Mouse (Mus musculus): Measurements from ENCODE around the gene Ano3. TPM values are rescaled to one million over a fixed set of nuclear protein-coding genes. Genes with fewer than 3 reads are reported as not detected.

Gene Ano3
- polyA plus RNA-seq, 1 experiment from 2014 or later: 0.28 TPM

DNA sequence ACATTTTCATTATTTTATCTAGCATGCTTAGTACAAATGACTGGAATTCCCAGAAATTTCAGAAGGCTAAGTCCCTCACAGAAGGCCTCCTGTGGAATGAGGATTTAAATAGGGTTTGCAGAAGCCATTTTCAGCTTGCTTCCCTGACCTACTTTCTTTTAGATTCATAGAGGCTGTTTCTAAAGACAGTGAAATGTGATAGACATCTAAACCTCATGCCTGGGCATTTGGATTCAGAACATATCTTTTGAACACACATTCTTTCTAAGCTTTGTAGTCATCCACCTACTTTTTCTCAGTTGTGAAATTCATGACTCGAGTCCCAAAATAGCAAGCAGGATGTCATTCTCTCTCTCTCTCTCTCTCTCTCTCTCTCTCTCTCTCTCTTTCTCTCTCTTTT is 228.5 kb downstream of the Ano3 start:
- no peak for DNase-seq (ENCODE audit: low spot score)
- ATAC-seq (ENCODE audit: insufficient number of reproducible peaks, low FRiP score, low TSS enrichment, low read depth): no peak
- no peaks in the 10 kb centered on the region for H3K36me3 ChIP-seq (ENCODE audit: control insufficient read depth, insufficient read depth, low read length)
- H3K9me3 ChIP-seq (ENCODE audit: control insufficient read depth, low read length): no peaks in the 10 kb centered on the region
- no peak overlapping the region for H3K4me2 ChIP-seq (ENCODE audit: low read depth, severe bottlenecking)
- no peaks in the 10 kb centered on the region for H3K27me3 ChIP-seq (ENCODE audit: control insufficient read depth, insufficient read depth, low read length)
- H3K4me3 ChIP-seq (ENCODE audit: low read depth, low read length): no peak overlapping the region
- 89% methylated on average over 1 of the region's 1 CpGs for whole genome bisulfite sequencing
- H3K27ac ChIP-seq (replicated peaks; ENCODE audit: low read depth, low read length): no peak overlapping the region
- no peak overlapping the region for H3K9ac ChIP-seq (ENCODE audit: low read length)
- H3K4me1 ChIP-seq (ENCODE audit: control insufficient read depth, insufficient read depth, low read length): no peaks in the 10 kb centered on the region

DNA sequence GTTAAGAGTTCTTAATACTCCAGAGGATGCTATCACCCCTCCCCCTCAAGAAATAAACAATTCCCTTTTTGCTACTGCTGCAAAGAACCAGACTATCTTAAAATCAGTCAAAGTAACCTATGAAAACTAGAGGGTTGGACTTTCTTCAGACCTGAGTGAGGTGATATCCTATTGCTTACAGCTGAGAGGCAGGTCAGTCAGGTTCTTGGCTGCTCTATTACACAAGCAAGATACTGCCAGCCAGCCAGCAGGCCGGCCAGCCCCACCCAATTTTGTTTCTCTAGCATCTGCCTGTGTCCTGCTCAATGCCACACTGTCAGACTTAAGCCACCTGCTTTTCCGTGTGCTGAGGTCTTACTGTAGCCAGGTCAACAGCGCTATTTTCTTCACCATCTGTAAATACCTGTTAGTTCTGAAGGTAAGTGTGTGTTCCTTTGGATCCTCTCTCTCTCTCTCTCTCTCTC is 229.4 kb downstream of the Ano3 start, which contains the start of gene Muc15:
TSS of gene Muc15 (plus strand) at position 51 of the 464 bp plus-strand sequence.
- DNase-seq (ENCODE audit: low spot score) (no peak), ATAC-seq (ENCODE audit: insufficient number of reproducible peaks, low FRiP score, low TSS enrichment, low read depth) (no peak)
- Histone ChIP-seq H3K36me3 (ENCODE audit: control insufficient read depth, insufficient read depth, low read length) (no peaks in the 10 kb centered on the region), H3K27me3 (ENCODE audit: control insufficient read depth, insufficient read depth, low read length) (no peaks in the 10 kb centered on the region), H3K9me3 (ENCODE audit: control insufficient read depth, low read length) (no peaks in the 10 kb centered on the region), H3K4me3 (ENCODE audit: low read depth, low read length) (no peak within 1 kb of the TSS), H3K4me1 (ENCODE audit: control insufficient read depth, insufficient read depth, low read length) (no peaks in the 10 kb centered on the region), H3K9ac (ENCODE audit: low read length) (no peak within 1 kb of the TSS), H3K27ac (replicated peaks; ENCODE audit: low read depth, low read length) (no peak within 1 kb of the TSS), H3K4me2 (ENCODE audit: low read depth, severe bottlenecking) (no peak within 1 kb of the TSS)
- WGBS: 57% methylated on average over 3 of the region's 3 CpGs

DNA sequence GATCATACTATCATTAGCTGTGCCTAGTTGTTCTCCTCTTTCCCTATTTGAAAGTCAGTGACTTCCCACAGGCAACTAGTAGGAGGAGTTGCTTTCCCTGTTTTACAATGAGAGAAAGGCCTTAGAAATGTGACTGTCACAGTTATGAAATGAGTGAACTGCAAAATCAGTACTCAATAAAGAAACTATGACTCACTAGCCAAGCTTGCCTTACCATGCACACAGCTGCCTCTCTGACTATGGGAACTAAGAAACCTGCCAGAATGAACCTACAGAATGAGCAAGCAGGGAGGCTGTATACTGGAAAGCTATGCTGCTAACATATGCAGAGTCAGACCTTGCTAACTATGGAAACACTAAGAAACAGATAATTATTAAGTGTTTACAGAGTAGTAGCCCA is 231.7 kb downstream of the Ano3 start:
- DNase-seq (ENCODE audit: low spot score) (no peak), ATAC-seq (ENCODE audit: insufficient number of reproducible peaks, low FRiP score, low TSS enrichment, low read depth) (no peak)
- no peaks in the 10 kb centered on the region for H3K9me3 ChIP-seq (ENCODE audit: control insufficient read depth, low read length)
- H3K36me3 ChIP-seq (ENCODE audit: control insufficient read depth, insufficient read depth, low read length): no peaks in the 10 kb centered on the region
- no peaks in the 10 kb centered on the region for H3K4me1 ChIP-seq (ENCODE audit: control insufficient read depth, insufficient read depth, low read length)
- no peak overlapping the region for H3K9ac ChIP-seq (ENCODE audit: low read length)
- no peak overlapping the region for H3K4me3 ChIP-seq (ENCODE audit: low read depth, low read length)
- no peaks in the 10 kb centered on the region for H3K27me3 ChIP-seq (ENCODE audit: control insufficient read depth, insufficient read depth, low read length)
- H3K27ac ChIP-seq (replicated peaks; ENCODE audit: low read depth, low read length): no peak overlapping the region
- H3K4me2 ChIP-seq (ENCODE audit: low read depth, severe bottlenecking): no peak overlapping the region

DNA sequence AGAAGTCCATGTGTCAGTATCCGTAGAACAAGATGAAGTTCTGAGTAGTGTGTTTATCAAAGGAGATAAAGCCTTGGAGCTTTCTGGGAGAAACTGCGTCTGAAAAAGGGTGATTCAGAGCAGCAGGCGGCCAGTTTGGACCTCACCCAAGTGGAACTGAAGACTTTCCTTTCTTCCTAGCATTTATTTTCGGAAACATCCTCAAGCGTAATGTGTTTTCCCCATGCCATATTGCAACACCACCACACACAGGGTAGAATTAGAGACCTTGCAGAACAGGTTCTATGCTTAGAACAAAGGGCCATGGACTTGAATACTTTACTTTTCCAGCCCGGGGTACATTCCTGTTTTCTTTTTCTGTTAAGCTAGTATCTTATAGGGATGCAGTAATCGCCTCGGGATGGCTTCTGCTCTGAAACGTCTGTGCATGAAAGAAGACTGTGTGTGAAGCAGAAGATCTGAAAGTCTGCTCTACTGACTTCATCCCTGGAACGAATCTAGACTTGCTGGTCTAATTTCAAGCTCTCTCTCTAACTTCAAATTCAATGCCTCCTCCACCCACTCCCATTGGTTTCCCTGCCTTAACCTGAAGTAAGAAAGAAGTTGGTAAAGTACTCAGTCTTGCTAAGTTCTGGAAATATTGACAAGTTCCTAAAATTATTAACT is 240.5 kb downstream of the Ano3 start:
- no peak overlapping the region for H3K4me2 ChIP-seq (ENCODE audit: low read depth, severe bottlenecking)
- DNase-seq (ENCODE audit: low spot score): no peak
- no peaks in the 10 kb centered on the region for H3K4me1 ChIP-seq (ENCODE audit: control insufficient read depth, insufficient read depth, low read length)
- no peak overlapping the region for H3K27ac ChIP-seq (replicated peaks; ENCODE audit: low read depth, low read length)
- H3K27me3 ChIP-seq (ENCODE audit: control insufficient read depth, insufficient read depth, low read length): no peaks in the 10 kb centered on the region
- no peak for ATAC-seq (ENCODE audit: insufficient number of reproducible peaks, low FRiP score, low TSS enrichment, low read depth)
- WGBS: 83% methylated on average over 10 of the region's 10 CpGs
- H3K36me3 ChIP-seq (ENCODE audit: control insufficient read depth, insufficient read depth, low read length): no peaks in the 10 kb centered on the region
- H3K9me3 ChIP-seq (ENCODE audit: control insufficient read depth, low read length): no peaks in the 10 kb centered on the region
- no peak overlapping the region for H3K9ac ChIP-seq (ENCODE audit: low read length)
- no peak overlapping the region for H3K4me3 ChIP-seq (ENCODE audit: low read depth, low read length)

DNA sequence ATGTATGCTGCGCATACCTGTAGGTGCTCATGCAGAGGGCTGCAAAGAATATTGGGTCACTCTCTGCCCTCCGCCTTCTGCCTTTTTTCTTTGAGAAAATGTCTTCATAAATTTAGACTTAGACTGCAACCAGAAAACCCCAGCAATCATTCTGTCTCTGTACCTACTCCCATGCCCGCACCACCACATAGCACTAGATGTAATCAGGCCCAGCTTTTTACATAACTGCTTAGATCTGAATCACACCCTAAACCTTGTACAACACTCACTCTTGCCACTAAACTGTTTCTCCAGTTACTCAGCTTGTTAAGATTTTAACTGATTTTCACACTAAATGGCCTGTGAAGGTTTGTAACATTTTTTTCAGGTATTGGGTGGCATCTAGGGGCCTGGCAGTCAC is 241.3 kb downstream of the Ano3 start:
- Histone ChIP-seq H3K27ac (replicated peaks; ENCODE audit: low read depth, low read length) (no peak overlapping the region), H3K4me2 (ENCODE audit: low read depth, severe bottlenecking) (no peak overlapping the region), H3K27me3 (ENCODE audit: control insufficient read depth, insufficient read depth, low read length) (no peaks in the 10 kb centered on the region), H3K4me1 (ENCODE audit: control insufficient read depth, insufficient read depth, low read length) (no peaks in the 10 kb centered on the region), H3K9ac (ENCODE audit: low read length) (no peak overlapping the region), H3K36me3 (ENCODE audit: control insufficient read depth, insufficient read depth, low read length) (no peaks in the 10 kb centered on the region), H3K9me3 (ENCODE audit: control insufficient read depth, low read length) (no peaks in the 10 kb centered on the region), H3K4me3 (ENCODE audit: low read depth, low read length) (no peak overlapping the region)
- 94% methylated on average over 3 of the region's 3 CpGs for WGBS
- no peak for DNase-seq (ENCODE audit: low spot score)
- no peak for ATAC-seq (ENCODE audit: insufficient number of reproducible peaks, low FRiP score, low TSS enrichment, low read depth)

DNA sequence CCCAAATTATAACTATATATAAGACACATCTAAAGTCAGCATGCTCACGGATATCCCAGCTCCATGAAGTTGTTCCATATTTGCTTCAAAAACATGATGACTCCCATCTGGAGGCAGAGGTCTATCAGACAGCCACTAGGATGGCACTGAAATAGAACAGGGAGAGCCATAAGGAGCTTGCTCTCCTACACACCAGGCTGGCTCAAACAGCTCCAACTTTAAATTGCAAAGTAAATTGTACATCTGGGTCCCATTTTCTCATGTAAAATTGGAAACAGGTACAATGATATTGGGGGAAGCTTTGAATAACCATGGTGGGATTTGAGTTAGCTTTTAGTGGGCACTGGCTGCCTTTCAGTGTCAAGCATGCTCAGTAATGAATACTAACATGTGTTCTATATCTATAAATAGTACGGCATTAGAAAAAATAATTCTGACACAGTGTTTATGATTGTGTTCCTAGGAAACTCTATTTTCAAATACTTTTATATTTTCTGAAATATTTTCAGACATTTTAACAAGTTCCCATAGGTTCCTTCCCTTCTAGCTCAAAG is 279.6 kb downstream of the Ano3 start:
- no peak overlapping the region for H3K4me2 ChIP-seq (ENCODE audit: low read depth, severe bottlenecking)
- no peak overlapping the region for H3K9ac ChIP-seq (ENCODE audit: low read length)
- H3K4me1 ChIP-seq (ENCODE audit: control insufficient read depth, insufficient read depth, low read length): no peaks in the 10 kb centered on the region
- H3K27me3 ChIP-seq (ENCODE audit: control insufficient read depth, insufficient read depth, low read length): no peaks in the 10 kb centered on the region
- DNase-seq (ENCODE audit: low spot score) (peak; percentile 24), ATAC-seq (ENCODE audit: insufficient number of reproducible peaks, low FRiP score, low TSS enrichment, low read depth) (peak; percentile 59; the same call in 1 of the 2 replicates)
- no peaks in the 10 kb centered on the region for H3K36me3 ChIP-seq (ENCODE audit: control insufficient read depth, insufficient read depth, low read length)
- no peaks in the 10 kb centered on the region for H3K9me3 ChIP-seq (ENCODE audit: control insufficient read depth, low read length)
- H3K27ac ChIP-seq (replicated peaks; ENCODE audit: low read depth, low read length): no peak overlapping the region
- H3K4me3 ChIP-seq (ENCODE audit: low read depth, low read length): no peak overlapping the region
- 48% methylated on average over 2 of the region's 2 CpGs for WGBS

DNA sequence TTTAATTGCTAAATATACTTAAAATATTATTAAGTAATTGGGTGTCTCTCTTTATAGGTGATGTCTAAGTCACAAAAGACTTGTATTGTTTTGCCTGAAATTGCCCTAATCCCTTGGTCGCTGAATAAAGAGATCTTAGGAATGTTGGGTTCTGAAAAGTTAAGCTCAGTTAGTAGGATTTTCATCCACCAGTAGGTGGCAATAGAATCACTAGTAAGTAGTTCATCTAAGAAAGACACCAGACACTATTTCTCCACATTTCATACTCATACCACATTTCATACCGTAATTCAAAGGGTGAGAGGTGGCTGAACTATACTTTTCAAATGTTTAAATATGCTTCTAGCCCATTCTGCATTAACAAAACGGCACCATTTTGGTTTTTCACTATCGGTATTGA is 287.4 kb downstream of the Ano3 start:
- Histone ChIP-seq H3K4me3 (ENCODE audit: low read depth, low read length) (no peak overlapping the region), H3K36me3 (ENCODE audit: control insufficient read depth, insufficient read depth, low read length) (no peaks in the 10 kb centered on the region), H3K27ac (replicated peaks; ENCODE audit: low read depth, low read length) (no peak overlapping the region), H3K27me3 (ENCODE audit: control insufficient read depth, insufficient read depth, low read length) (no peaks in the 10 kb centered on the region), H3K4me1 (ENCODE audit: control insufficient read depth, insufficient read depth, low read length) (no peaks in the 10 kb centered on the region), H3K4me2 (ENCODE audit: low read depth, severe bottlenecking) (no peak overlapping the region), H3K9me3 (ENCODE audit: control insufficient read depth, low read length) (no peaks in the 10 kb centered on the region), H3K9ac (ENCODE audit: low read length) (no peak overlapping the region)
- ATAC-seq (ENCODE audit: insufficient number of reproducible peaks, low FRiP score, low TSS enrichment, low read depth) (no peak), DNase-seq (ENCODE audit: low spot score) (no peak)
- 44% methylated on average over 4 of the region's 4 CpGs for WGBS

DNA sequence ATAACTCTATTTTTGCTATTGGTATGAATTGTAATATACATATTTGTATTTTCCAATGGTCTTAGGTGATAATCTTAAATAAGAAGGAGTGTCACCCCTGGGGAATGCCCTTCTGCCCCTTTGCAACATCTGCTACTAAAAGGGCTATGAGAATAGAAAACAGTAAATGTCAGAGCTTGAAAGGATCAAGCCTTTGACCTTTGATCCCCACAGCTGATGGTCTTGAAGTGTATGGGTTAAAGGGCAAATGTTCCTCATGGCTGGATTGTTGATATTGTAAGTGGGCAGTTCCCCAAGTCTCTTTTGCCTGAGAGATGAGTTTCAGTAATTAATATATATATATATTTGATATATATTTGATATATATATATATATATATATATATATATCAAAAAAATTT is 305.9 kb downstream of the Ano3 start:
- ATAC-seq (ENCODE audit: insufficient number of reproducible peaks, low FRiP score, low TSS enrichment, low read depth) (no peak), DNase-seq (ENCODE audit: low spot score) (no peak)
- Histone ChIP-seq H3K4me2 (ENCODE audit: low read depth, severe bottlenecking) (no peak overlapping the region), H3K4me1 (ENCODE audit: control insufficient read depth, insufficient read depth, low read length) (no peaks in the 10 kb centered on the region), H3K4me3 (ENCODE audit: low read depth, low read length) (no peak overlapping the region), H3K9me3 (ENCODE audit: control insufficient read depth, low read length) (no peaks in the 10 kb centered on the region), H3K9ac (ENCODE audit: low read length) (no peak overlapping the region), H3K27me3 (ENCODE audit: control insufficient read depth, insufficient read depth, low read length) (no peaks in the 10 kb centered on the region), H3K27ac (replicated peaks; ENCODE audit: low read depth, low read length) (no peak overlapping the region), H3K36me3 (ENCODE audit: control insufficient read depth, insufficient read depth, low read length) (no peaks in the 10 kb centered on the region)

DNA sequence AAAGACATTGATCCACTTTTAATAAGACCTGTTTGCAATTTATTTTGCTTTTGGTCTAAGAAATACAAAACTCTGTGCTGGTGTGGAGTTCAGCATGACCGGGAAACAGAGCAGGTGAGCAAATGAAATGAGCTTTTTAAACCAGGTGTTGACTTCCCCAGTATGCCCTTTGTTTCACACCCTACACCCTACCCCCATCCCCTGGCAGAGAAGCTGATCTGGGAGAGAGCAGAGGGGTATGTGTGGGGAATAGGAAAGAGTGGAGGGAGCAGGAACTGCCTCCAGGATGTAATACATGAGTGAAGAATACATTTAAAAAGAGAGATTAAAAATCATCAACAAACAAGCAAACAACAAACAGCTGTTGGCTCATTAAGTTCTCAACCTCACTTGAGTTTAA is 306.4 kb downstream of the Ano3 start:
- no peaks in the 10 kb centered on the region for H3K36me3 ChIP-seq (ENCODE audit: control insufficient read depth, insufficient read depth, low read length)
- no peaks in the 10 kb centered on the region for H3K4me1 ChIP-seq (ENCODE audit: control insufficient read depth, insufficient read depth, low read length)
- no peak overlapping the region for H3K4me2 ChIP-seq (ENCODE audit: low read depth, severe bottlenecking)
- DNase-seq (ENCODE audit: low spot score) (no peak), ATAC-seq (ENCODE audit: insufficient number of reproducible peaks, low FRiP score, low TSS enrichment, low read depth) (peak; percentile 14; the same call in 1 of the 2 replicates)
- no peaks in the 10 kb centered on the region for H3K27me3 ChIP-seq (ENCODE audit: control insufficient read depth, insufficient read depth, low read length)
- no peak overlapping the region for H3K9ac ChIP-seq (ENCODE audit: low read length)
- no peaks in the 10 kb centered on the region for H3K9me3 ChIP-seq (ENCODE audit: control insufficient read depth, low read length)
- H3K4me3 ChIP-seq (ENCODE audit: low read depth, low read length): no peak overlapping the region
- 45% methylated on average over 1 of the region's 1 CpGs for WGBS
- H3K27ac ChIP-seq (replicated peaks; ENCODE audit: low read depth, low read length): no peak overlapping the region
